Mouse (Mus musculus) gastrocnemius, postnatal 4 days (tissue): ENCODE data around the gene Hist1h3e. TPM values are rescaled to one million over a fixed set of nuclear protein-coding genes. Genes with fewer than 3 reads are reported as not detected.
A peak's percentile ranks its signal among the peaks of the same experiment; 100 is the strongest.
"Not testable (repeated sequence)": the region's sequence is repeated elsewhere in the genome, so short reads cannot be mapped to it uniquely, and the experiment has no call there.

Source experiments
- DNase-seq, 2 experiments: peaks; one replicate each; pipeline ENCODE4 v3.0.0; 2021 to 2022; ENCODE audit warnings: low spot score in 2 of 2, mixed read lengths in 2 of 2
- total RNA-seq, 2 experiments: library from RNA; stranded (reverse); gene quantifications; 2 replicates each; pipeline ENCODE4 v1.2.3; 2021

Gene Hist1h3e
- total RNA-seq, 2 experiments from 2014 or later = 232 to 273 TPM

GRCm38 (mm10) chr13:23539821-23540220 is 22.3 kb downstream of the Hist1h3e start:
- DNase-seq = not testable (repeated sequence)

- no peak for DNase-seq
Observed at GRCm38 (mm10) chr13:23538249-23538648, 23.9 kb downstream of the Hist1h3e start.

GRCm38 (mm10) chr13:23537006-23537710 is 25.0 kb downstream of the Hist1h3e start:
- no peak for DNase-seq

- no peak for DNase-seq
Observed at GRCm38 (mm10) chr13:23536076-23536822, 25.9 kb downstream of the Hist1h3e start.

GRCm38 (mm10) chr13:23535137-23536075 is 26.8 kb downstream of the Hist1h3e start, which contains the start of gene Hist1h3g:
Gene Hist1h3g, plus strand, starts transcription at chr13:23535422.
- DNase-seq = peak; percentile 37 to 78

GRCm38 (mm10) chr13:23534368-23535131 is 27.6 kb downstream of the Hist1h3e start:
- no peak for DNase-seq

- DNase-seq = peak in 1 of 2 experiments; percentile 64
Observed at GRCm38 (mm10) chr13:23533560-23534367, 28.4 kb downstream of the Hist1h3e start, which contains the start of gene Hist1h2af. Gene Hist1h2af, plus strand, starts transcription at chr13:23533906.

- no peak for DNase-seq
Observed at GRCm38 (mm10) chr13:23532262-23533075, 29.7 kb downstream of the Hist1h3e start.

- DNase-seq = peak; percentile 78 to 93
Observed at GRCm38 (mm10) chr13:23530901-23531875, 31.0 kb downstream of the Hist1h3e start, which contains the start of gene Hist1h4h. Gene Hist1h4h, plus strand, starts transcription at chr13:23531050.

GRCm38 (mm10) chr13:23530181-23530900 is 31.8 kb downstream of the Hist1h3e start:
- peak in 1 of 2 experiments; percentile 54 for DNase-seq

GRCm38 (mm10) chr13:23529480-23530165 is 32.5 kb downstream of the Hist1h3e start:
- DNase-seq = no peak

GRCm38 (mm10) chr13:23529005-23529404 is 33.2 kb downstream of the Hist1h3e start:
- DNase-seq = no peak

GRCm38 (mm10) chr13:23526312-23526711 is 35.9 kb downstream of the Hist1h3e start:
- peak; percentile 82 for DNase-seq

- no peak for DNase-seq
Observed at GRCm38 (mm10) chr13:23525901-23526300, 36.3 kb downstream of the Hist1h3e start.

GRCm38 (mm10) chr13:23524654-23525053 is 37.5 kb downstream of the Hist1h3e start:
- peak; percentile 57 to 75 for DNase-seq

GRCm38 (mm10) chr13:23523976-23524375 is 38.2 kb downstream of the Hist1h3e start:
- no peak for DNase-seq
